Mouse (Mus musculus) T-helper 1 cell (primary cell): Measurements from ENCODE around the gene Gdpd3.

Experiments
- in situ Hi-C: fragments of 300-600 bp; cut with MboI, MseI; formaldehyde crosslinking; loops from one replicate; pipeline ENCODE4 v1.15.1; 2025; ENCODE audit warnings: high pct_unique_total_duplicates

Gene Gdpd3

DNA sequence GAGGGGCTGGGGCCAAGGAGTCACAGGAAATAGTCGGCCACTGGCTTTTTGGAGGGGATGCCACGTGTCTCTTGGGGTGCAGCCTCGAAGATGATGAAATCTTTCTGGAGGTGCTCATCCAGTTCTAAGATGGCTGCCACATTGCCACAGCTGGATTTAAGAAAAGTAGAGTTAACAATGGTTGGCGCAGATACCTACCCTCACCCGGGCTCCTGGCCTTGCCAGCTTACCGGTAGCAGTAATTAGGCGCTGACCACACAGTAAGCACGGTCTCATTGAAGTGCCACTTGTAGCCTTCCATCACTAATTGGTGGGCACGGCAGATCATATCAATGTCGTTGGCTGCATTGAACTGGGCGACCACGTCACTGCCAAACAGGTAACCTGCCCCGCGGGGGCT lies 20.0 kb downstream of the Gdpd3 start:
- in situ Hi-C loops: no loop called here

DNA sequence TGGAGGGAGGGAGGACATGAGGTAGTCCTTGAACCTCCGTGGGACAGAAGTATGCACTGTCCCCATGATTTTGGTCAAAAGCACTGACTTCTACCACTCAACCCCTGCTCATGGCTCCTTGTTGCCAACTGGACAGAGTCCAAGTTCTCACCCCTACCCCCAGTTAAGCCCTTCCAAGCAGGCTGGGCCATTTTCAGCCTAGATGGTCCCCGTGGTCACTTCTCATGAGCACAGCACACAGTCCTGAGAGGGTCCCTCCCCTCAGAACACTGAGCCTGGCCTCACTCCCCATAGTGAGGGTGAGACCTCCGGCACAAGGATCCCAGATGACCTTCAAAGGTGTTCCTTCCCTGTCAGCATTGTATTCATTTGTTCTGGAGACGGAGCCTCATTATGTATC lies 23.0 kb downstream of the Gdpd3 start:
- in situ Hi-C loops: no loop called here

DNA sequence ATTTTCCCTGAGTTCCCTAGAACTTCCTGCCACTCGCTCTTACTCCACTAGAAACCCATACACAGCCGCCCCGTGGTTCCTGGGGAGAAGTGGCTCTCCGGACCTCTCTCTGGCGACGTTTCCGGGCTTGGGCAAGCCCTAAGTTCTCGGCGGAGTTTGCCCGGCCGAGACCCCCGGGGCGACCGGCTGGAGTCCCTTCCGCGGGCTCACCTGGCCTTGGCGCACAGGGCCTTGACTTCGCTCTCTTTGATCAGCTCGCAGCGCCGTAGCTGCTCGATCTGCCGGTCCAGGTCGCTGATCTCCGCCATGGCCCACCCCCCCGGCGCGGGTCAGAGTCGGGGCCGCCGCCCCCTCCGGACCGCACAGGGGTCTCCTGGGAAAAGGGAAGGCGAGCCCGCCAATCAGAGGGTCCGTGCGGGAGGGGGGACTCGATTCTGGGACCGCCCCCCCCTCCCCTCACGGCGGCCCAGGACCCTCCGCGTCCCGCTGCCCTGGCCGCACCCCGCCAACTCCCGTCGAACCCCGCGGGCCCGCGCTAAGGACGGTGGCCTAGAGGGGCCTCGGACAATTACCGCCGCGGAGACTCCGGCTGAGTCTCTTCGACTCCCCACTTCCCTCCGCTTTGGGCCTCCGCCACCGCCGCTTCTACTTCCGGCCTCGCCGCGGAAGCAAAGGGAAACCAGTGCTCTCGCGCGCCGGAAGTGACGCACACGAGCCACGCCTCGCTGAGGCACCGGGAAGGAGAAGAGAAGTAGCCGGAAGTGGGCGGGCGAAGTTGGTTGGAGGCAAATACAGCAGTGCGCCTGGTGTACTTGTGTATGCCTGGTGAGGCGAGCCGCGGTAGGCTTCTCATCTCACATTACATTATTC lies 26.0 kb downstream of the Gdpd3 start, which contains the start of gene Ppp4c:
Gene Ppp4c, minus strand, starts transcription at position 646 of the 870 bp plus-strand sequence.
- in situ Hi-C loops: no loop called here

DNA sequence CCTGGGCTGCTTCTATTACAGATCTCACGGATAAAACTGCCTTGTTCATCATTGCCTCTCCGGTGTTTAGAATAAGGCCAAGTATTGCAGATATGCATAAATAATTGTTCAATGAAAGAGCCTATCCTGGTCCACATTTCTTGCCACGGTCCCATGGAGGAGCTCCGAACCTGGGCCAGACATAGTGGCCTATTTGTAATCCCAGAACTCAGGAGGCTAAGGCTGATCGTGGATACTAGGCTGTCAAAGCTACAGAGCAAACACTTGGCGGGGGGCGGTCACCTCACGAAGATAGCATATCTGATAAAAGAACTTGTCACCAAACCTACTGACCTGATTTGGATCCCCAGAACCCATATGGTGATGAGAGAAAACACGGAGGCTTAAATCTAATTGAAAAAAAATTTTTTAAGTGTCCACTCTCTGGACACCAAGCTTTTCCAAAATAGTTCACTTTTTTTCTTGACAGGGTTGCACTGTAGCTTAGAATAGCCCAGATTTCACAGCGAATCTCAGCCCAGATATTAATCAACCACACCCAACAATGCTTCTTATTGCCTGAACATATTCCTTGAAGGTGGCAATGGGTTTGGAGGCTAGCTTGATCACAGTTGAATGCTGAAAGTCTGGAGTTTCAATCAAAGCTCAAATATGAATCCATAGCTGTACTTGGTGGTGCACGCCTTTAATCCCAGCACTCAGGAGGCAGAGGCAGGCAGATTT lies 26.7 kb downstream of the Gdpd3 start:
- in situ Hi-C loops: no loop called here

DNA sequence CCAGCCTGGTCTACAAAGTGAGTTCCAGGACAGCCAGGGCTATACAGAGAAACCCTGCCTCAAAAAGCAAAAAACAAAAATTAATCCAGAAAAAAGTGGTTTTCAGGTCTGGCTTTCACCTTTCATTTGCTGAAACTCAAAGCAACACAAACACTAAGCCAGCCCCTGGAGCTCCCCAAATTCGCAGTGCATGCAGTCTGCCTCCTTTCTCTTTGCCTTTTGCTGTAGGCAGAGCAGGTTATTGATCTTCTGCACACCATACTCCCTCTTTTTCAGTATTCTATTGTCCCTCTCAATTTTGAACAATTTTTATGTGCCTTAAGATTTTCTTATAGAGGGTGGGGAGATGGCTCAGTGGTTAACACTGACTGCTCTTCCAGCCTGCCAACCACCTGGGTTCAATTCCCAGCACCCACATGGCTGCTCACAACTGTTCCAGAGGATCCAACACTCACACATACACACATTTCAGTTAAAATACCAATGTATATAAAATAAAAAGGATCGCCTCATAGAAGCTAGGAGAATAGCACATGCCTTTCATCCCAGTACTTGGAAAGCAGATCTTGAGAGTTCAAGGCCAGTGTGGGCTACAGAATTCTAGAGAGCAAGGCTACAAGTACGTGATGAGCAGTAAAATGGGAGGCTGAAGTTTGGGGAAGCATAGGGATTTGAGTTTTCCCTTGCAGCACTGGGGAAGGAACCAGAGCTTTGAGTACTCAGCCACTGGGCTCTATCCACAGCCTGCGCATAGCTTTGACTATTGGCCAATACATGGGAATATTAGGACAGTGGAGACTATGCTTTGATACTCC lies 27.5 kb downstream of the Gdpd3 start:
- in situ Hi-C loops: no loop called here

DNA sequence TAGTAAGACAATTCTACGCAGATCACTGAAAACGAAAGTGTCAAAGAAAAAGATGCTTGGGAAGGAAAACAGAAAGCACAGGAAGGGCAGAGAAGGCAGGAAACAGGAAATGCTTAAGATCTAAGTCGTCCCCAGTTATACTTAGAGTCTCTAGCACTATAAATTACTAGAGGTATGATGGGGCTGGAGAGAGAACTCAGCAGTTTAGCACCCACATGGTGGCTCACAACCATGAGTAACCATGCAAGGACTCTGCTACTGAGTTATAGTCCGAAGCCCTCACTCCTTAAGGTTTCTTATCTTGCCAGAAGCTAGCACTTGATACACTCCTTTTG lies 28.1 kb downstream of the Gdpd3 start:
- in situ Hi-C loops: no loop called here

DNA sequence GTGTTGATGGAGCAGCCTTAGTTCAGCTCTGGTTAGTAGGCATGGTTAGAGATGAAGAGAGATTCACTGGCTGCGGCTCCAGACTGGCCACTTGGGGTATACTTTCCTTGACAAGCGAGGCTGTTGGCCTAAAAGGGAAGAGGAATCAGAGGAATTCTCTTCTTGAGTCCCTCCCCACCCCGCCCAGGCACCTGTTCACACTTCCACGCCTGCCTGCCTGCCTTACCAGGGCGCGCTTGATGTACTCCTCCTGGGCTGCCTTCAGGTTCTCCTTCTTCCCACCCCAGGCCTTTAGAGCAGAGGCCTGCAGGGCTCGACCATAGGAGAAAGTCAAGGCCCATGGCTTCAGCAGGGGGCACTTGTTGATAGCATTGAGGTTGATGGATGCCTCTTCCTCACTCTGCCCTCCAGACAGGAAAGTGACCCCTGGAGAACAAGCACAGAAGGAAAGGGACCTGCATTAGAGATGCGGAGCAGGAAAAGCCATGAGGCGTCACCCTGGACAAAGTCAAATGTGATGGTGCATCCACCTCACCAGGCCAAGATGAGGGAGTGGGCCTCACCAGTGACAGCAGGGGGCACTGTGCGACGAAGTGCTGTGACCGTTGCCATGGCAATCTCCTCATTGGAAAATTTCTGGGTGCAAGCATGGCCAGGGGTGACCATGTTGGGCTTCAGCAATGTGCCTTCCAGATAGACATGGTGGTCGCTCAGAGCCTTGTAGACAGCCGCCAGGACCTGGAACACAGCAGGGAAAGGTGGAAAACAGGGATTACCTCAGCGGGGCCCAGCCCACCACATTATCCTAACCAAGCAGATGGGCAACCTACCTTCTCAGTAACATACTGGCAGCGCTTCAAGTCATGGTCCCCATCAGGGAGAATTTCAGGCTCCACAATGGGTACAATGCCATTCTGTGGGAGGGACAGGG lies 29.5 kb downstream of the Gdpd3 start:
- in situ Hi-C loops: no loop called here

DNA sequence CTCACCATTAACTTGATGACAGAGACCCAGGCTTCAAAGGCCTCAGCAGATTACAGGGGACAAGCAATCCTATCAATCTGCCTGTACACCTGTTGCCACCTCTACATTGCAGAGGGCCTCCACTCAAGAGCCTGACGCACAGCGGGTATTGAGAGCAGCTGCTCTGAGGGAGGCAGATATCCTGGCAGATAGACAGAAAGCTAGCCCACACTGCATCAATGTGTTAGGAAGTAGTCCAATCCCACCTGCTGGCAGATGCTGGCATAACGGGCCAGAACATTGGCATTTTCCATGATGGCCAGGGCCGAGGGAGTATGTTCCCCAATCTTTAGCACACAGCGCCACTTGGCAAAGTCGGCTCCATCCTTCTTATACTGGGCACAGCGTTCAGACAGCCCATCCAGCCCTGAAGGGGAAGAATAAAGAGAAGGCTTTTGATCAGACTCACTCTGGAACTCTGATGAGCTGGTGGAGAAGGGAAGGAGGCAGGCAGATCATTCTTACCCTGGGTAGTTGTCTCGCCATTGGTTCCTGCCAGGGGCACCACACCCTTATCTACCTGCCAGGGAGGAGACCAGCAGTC lies 30.3 kb downstream of the Gdpd3 start:
- in situ Hi-C loops: no loop called here

DNA sequence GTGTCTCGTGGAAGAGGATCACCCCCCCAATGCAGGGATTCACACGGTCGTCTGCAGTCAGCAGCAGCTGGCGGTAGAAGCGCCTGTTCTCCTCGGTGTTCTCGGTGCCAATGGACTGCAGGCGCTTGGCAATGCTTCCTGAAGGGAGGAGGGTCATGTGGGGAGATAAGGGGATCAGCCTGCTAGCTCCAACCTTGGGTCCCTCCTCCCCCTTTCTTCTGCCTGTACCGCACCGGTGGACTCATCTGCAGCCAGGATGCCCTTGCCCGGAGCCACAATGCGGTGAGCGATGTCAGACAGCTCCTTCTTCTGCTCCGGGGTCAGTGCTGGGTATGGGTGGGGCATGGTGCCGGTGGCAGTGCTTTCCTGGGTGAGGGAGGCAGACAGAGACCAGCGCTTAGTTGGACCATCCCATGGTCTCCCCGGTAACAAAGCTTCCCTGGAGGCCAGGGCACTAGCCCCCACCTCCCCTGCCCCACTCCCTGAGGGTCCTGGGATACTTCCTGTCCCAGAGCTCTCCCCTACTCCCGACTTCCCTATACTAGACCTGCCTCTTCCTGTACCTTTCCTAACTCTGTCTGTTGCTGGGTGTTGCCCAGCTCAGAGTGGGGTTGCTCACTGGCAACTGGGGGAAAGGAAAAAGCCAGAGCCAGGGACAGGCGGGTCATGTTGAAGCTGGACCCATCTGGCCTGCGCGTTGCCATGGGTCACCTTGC lies 31.4 kb downstream of the Gdpd3 start, which contains the start of gene Fam57b:
Gene Fam57b, plus strand, starts transcription at position 258 of the 716 bp plus-strand sequence.
- in situ Hi-C loops: no loop called here

DNA sequence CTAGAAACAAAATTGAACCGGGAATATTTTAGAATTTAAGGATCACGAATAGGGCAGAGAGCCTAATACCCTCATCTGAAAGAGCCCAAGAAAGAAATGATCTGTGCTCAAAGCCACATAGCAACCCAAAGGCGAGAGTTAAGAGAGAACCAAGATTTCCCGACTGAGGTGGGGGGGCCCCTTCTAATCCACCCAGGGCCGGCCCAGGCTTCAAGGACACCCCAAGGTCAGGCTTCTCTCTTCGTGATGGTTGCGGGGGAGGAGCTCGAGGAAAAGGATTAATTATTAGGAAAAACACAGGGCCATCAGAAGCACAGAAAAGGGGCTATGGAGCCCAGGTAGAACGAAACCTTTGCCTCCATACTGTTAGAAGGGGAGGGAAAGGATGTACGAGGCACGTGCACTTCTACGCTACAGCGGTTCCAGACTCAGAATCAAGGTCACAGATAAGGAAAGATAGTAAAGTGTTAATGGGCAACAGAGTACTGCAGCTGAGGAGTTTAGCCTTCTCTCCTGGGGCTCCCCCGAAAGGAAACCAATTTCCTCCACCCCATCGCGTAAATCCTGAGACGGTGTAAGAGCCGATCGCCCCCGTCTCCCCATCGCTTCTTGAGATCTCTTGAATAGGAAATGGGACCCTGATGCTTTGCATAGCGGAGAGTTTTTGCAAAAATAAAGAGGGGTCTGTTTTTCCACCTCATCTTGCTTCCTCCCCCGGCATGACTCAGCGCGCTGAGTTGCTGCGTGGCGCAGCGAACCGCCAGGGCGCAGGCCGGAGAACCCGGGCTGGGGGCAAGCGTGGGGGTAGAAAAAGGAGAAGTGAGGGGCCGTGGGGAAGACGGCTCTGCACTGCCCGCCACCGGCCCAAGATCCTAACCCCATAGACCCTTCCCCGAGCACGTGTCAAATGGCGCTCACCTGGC lies 32.3 kb downstream of the Gdpd3 start:
- in situ Hi-C loops: no loop called here

DNA sequence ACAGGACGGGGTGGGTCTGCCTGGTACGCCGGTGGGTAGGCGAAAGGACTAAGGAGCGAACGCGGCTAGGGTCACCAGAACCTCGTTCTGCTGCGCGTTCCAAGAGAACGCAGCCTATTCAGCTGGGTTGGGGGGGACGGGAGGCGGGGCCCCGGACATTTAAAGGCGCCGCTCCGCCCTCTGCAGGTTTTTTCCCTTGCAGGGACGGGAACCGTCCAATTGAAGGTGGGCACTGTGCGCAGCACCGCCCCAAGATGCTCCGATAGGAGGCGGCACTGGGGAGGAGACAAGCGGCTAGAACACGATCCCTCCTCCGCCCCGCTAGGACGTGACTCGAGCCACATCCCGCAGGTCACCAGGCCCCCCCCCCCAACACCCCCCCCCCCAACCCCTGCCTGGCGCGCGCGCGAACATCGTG lies 32.9 kb downstream of the Gdpd3 start:
- in situ Hi-C loops: no loop called here

DNA sequence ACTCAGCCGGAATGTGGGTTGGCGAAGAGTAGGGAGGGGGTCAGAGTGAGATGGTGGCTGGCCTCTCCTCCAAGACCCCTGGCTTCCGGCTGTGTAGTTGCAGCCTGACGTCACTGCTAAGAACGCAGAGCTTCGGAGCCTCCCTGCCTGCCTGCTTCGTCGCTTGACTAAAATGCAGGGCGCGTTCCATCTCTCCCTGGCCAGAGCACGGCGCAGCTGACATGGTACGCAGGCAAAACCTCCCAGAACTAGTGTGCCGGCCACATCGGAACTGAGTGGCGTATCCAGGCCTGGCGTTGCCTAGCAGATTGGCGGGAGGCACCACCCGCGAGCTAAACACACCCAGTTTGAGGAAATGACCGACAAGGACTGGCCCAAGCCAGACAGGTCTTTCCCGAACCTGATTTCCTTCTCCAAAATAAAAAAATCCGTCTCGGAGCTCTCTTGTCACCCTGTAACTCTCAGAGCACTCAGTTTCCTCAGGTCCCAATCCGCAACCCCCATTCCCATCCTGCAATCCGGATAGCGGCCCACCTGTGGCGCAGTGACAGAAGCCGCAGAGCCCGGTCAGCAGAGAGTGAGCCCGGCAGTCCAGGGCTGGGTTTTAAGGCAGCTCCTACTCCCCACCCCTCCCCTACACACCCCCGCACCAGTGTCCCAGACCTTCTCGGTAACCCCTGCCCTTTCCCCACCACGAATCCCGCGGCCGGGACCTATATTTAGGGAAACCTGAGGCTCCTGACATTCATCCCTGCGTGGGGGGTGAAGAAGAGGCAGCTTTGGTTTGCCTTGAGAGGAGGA lies 33.5 kb downstream of the Gdpd3 start:
- in situ Hi-C loops: no loop called here

DNA sequence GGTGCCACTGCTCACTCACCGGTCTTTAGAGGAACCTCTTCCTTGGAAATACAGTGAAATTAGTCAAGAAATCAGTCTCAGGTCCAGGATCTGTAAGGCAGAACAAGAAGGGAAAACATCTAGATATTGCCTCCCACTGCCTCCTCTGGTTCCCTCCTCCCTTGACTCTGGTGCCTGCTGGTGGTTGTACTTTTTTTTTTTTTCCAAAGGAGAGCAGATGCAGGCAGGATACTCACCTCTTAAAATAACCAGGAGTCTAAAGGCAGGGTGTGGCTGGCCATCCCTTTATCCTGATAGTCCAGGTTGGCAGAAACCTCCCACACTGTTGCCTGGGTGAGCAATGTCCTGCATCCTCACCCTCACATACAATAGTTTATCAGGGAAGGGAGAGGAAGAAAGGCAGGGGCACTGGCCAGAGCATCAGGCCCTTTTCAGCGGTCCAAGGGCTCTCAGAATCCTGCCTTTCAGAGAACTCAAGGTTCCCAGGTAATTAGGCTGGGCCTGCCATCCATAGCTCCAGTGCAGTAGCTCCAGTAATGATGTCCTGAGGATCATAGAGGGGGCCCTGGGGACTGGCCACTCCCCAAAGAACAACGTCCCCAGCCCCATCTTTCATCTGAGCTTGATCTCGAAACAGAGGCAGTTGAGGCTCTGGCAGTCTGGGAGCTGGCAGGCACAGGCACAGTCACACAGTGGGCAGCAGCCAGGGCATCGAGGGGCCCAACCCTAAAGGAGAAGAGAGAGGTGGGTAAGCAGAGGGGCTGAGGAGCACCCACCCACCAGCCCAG lies 34.3 kb downstream of the Gdpd3 start:
- in situ Hi-C loops: no loop called here

DNA sequence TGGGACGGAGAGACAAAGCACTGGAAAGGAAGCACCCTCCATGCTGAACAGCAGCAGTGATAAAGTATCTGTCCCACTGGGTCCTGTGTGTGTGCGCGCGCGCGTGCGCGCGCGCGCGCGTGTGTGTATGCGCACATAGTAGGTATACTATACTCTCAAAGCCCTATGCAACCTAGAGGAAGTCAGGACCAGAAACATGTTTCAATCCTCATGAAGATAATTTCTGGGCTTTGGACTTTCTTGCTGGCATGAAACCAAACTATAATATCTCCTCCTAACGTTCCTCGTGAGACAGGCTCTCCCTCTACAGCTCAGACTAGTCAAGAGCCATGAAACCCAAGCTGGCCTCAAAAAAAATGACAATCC lies 34.9 kb downstream of the Gdpd3 start:
- in situ Hi-C loops: no loop called here

DNA sequence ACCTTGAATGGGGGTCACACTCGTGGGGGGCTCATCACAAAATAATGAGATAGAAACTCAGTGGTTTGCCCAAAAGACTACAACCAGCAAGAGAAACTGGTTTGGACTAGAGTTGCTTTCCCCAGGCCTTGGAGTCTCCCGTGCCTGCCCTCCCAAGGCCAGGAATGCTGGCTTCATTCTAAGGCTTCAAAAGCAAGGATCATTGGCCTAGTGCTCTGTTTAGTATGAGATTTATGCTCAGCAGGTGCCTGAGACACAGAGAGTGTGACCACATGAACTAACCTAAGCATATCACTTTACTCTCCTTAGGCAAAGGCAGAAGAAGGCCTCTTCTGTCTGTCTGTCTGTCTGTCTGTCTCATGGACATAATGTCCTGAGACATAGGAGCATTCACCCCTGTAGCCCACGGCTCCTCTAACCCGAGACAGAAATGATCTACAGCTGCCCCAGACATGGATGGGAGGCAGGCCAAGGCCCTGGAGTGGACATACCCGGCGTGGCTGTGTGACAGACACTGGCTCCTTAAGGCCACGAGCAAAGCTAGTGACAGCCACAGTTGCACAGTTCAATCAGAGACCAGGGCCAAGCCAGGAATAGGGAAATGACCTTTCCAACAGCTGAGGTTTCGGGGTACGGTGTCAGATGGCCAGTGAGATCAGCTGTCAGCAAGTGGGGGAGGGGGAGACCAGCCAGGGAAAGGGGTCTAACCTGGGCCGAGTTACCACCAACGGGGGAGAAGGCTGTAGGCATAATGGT lies 36.2 kb downstream of the Gdpd3 start:
- in situ Hi-C loops: no loop called here

DNA sequence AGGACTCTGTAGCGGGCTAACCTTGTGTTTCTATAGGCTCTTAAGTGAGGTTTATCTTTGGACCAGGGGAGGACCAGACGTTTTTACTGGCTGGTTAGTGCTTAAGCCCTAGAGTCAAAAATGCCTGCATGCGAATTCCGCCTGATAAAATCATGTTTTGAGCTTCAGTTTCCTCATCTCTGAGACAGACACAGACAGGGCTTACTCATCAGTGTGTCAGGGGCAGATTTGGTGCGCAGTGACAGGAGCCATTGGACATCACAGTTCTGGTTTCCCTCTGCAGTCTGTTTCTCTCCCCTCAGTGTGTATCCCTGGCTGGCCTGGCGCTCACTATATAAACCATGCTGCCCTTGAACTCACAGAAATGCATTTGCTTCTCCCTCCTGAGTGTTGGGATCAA lies 37.0 kb downstream of the Gdpd3 start:
- in situ Hi-C loops: no loop called here

DNA sequence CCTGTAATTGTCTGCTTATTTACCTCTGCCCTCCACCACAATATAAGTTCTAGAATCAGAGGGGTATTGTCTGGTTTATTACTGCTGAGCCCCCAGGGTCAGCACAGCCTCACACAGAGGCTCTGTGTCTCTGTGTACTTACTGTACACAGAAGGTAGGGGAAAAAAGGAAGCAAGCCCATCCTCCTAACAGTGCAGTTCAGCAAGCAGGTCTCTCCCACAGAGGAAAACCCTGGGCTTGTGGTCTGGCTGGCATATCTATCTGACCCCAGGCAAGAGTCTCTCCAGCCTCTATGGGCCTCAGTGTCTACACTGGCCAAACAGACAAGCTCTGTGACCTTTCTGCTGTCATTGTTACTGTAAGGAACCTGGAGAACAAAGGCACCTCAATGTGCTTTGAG lies 37.6 kb downstream of the Gdpd3 start:
- in situ Hi-C loops: no loop called here
